Mouse (Mus musculus): ENCODE results near the gene Atxn7l1.

DNA sequence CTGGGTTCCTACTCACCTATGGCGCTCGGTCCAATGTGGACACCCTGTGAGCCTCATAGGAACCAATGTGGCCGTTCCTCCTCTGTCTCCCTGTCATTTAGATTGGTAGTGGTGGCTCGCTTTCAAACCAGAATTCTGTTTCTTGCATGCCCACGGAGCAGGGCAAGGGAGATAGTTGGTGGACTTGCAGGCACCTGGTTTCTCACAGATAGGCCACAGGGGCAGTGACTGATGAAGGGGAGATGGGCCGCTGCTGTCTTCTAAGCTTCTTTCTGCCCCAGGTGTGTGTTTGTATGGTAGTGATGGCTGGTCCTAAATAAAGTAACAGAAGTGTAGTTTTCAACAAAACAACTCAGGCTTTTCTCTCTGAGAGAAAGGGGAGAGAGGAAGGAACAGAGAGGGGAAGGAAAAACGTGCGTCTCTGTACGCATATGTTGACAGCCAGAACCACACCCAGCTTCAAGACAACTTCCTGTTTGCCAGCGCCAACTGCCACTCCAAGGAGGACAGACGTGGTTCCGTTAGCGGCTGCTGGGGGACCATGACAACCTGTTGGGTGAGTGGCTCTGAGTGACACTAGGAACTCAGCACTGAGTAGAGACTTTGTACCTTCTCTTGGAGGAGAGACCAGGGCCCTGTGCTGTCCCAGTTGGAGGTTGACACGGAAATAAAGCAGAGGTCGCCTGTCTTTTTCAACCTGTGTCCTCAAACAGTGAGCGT lies 167.6 kb downstream of the Atxn7l1 start:
- TF ChIP-seq POLR2A (IDR thresholded peaks at IDR 0.05; ENCODE audit: insufficient read length, low read depth) (no peak), USF1 (IDR thresholded peaks at IDR 0.05; ENCODE audit: low read depth) (no peak), MYOD1 (IDR thresholded peaks at IDR 0.05; ENCODE audit: control insufficient read depth in 1 of 3, insufficient read length in 2 of 3, low read depth in 2 of 3) (no peak), MAX (IDR thresholded peaks at IDR 0.05; ENCODE audit: low read depth) (no peak), MYOG (IDR thresholded peaks at IDR 0.05; ENCODE audit: control insufficient read depth in 1 of 3, insufficient read depth in 1 of 3, insufficient read length in 2 of 3, low read depth in 2 of 3) (no peak)

Measured in myocyte (in vitro differentiated cells).